Mouse (Mus musculus) liver, embryonic 14.5 days (tissue): ENCODE data around the gene Gsta3.

ENCODE experiments used
- CTCF ChIP-seq: IDR thresholded peaks from 2 replicates; pipeline ENCODE4 v1.5.1; 2016; ENCODE audit warnings: antibody characterized with exemption, low read depth, control low read depth
- EP300 ChIP-seq: IDR thresholded peaks from 2 replicates; pipeline ENCODE4 v1.6.1; 2016; ENCODE audit warnings: antibody characterized with exemption, low read depth

GRCm38 (mm10) chr1:21299826-21300225 lies 59.4 kb downstream of the Gsta3 start:
- TF ChIP-seq CTCF (no peak), EP300 (no peak)
